Mouse (Mus musculus) kidney, adult 10 weeks (tissue): ENCODE measurements around the gene Olfr1110. TPM values are rescaled to one million over a fixed set of nuclear protein-coding genes. Genes with fewer than 3 reads are reported as not detected.

ENCODE experiments used
- polyA plus RNA-seq: library from polyadenylated mRNA; stranded (reverse); fragments of 350-450 nt; fragmentation: Illumina TruSeq; extraction: RNeasy Lipid Tissue Mini Kit (QIAGEN cat#74804); gene quantifications from one replicate; pipeline ENCODE4 v1.2.3, GENCODE M21; 2014; ENCODE audit warnings: low read depth, low replicate concordance

Olfr1110 gene
- polyA plus RNA-seq = not detected

DNA sequence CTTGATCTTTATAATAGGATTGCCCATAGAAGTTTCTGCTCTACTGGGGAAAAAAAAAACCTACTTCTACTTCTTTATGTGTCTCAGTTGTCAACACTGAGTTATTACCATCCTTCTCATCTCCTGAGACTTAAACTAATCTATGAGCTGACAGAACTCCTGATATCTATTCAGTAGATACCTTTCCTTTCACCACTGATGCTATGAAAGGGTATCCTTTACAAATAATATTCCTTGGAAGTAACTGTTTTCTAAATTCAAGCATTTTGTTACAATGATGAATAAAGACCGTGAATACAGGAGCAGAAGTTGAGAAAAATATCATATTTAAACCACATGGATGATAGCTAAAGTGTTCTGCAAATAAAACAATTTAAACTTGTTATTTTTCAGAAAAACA lies at the start of gene Olfr1110:
Olfr1110 (minus strand) TSS at position 101 of the 400 bp plus-strand sequence.

DNA sequence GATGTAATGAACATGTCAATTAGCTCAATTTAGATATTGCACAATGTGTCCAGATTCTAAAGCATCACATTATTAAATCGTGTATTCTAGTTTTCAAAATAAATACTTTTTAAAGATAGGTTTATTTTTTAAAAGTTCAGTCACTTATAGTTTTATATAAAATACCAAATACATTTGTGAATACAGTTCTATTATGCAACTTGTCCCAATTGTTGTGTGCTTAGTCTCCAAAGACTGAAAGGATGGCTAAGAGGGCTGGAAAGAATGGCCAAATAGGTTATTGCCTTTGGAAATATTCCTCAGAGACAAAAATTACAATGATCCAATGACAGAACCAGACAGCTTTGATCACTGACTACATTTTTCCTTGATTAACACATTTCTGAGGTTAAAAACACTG lies 47.4 kb upstream of the Olfr1110 start, which contains the start of gene Olfr1112:
Olfr1112 (plus strand) TSS at position 301 of the 400 bp plus-strand sequence.

DNA sequence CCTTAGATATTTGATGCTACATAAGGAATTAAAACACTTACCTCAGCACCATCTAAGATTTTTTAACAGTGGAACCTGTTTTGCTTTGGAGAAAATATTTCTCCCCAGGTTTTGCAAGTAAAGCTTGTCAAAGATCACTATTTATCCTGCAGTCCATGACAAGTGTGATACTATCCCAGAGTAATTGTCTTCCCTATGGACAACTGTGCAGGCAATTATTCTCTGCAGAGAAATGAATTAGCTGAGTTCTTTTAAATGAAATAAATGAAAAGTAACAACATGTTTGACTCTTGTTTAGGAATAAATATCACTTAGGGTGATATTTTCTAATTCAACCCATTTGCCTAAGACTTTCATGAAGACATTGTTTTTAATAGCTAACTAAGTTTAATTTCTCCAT lies 12.4 kb upstream of the Olfr1110 start, which contains the start of gene Olfr1111:
Olfr1111 (minus strand) TSS at position 101 of the 400 bp plus-strand sequence.

DNA sequence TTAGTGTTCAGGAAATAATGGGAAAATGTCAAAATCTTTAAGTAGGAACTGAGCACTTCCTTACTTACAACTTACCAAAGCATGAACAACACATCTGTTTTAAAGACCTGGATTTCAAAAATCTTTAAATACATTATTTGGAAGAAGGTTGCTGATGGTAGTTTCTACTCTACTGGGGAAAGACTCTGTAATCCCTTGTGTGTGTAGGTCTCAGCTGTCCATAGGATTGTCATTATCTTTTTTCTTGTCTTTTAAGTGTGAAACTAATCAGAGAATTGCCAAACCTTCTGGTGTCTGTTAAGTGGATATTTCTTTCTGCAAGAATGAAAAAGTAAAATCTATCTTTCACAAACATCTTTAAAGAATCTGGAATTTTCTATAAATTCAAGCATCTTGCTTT lies 25.6 kb downstream of the Olfr1110 start, which contains the start of gene Olfr259:
Olfr259 (minus strand) TSS at position 101 of the 400 bp plus-strand sequence.

GRCm38 (mm10) chr2:87095908-87096307 lies 44.2 kb downstream of the Olfr1110 start, which contains the start of gene Olfr1109:
Gene Olfr1109, minus strand, starts transcription at chr2:87096008.

Other genes with a start within 250 kb of the Olfr1110 start
- not detected for gene Olfr1097, start 248.1 kb downstream of the Olfr1110 start, polyA plus RNA-seq
- gene Olfr1098, start 215.8 kb downstream of the Olfr1110 start, polyA plus RNA-seq = not detected
- gene Olfr1099, start 179.6 kb downstream of the Olfr1110 start, polyA plus RNA-seq = not detected
- gene Olfr1100, start 160.3 kb downstream of the Olfr1110 start, polyA plus RNA-seq = not detected
- not detected for gene Olfr1101, start 149.1 kb downstream of the Olfr1110 start, polyA plus RNA-seq
- gene Olfr1102, start 141.9 kb downstream of the Olfr1110 start, polyA plus RNA-seq = not detected
- gene Olfr1104, start 113.2 kb downstream of the Olfr1110 start, polyA plus RNA-seq = not detected
- gene Olfr1105, start 103.8 kb downstream of the Olfr1110 start, polyA plus RNA-seq = not detected
- not detected for gene Olfr1106, start 88.0 kb downstream of the Olfr1110 start, polyA plus RNA-seq
- not detected for gene Olfr1107, start 64.5 kb downstream of the Olfr1110 start, polyA plus RNA-seq
- not detected for gene Olfr1109, start 44.3 kb downstream of the Olfr1110 start, polyA plus RNA-seq
- not detected for gene Olfr259, start 25.7 kb downstream of the Olfr1110 start, polyA plus RNA-seq
- gene Olfr1111, start 12.3 kb upstream of the Olfr1110 start, polyA plus RNA-seq = not detected
- not detected for gene Olfr1112, start 47.5 kb upstream of the Olfr1110 start, polyA plus RNA-seq
- gene Olfr1113, start 68.7 kb upstream of the Olfr1110 start, polyA plus RNA-seq = not detected
- not detected for gene Olfr1115, start 107.7 kb upstream of the Olfr1110 start, polyA plus RNA-seq
- not detected for gene Olfr1116, start 127.2 kb upstream of the Olfr1110 start, polyA plus RNA-seq
- not detected for gene Olfr1118, start 167.3 kb upstream of the Olfr1110 start, polyA plus RNA-seq
- gene Olfr1120, start 214.5 kb upstream of the Olfr1110 start, polyA plus RNA-seq = not detected
- gene Olfr1121, start 229.6 kb upstream of the Olfr1110 start, polyA plus RNA-seq = not detected
- gene Olfr1122, start 245.5 kb upstream of the Olfr1110 start, polyA plus RNA-seq = not detected